Comparison of ENCODE assay signal across 11 mouse cellular contexts in genomic region chr14:60540111-60540510, GRCm38 (mm10).
"Had no signal": no experiment of that assay in that cellular context is flagged by ENCODE, and none has a peak within 500 bp of the region (broad histone marks: within the 10 kb centered on the region; RNA-seq: fewer than 3 reads in every experiment).

No protein-coding gene starts in this region.

- H3K36me3 ChIP-seq: kidney, embryonic 15.5 days; limb, embryonic 12.5 days; stomach, embryonic 15.5 days had no signal

- H3K27me3 ChIP-seq: kidney, embryonic 15.5 days; limb, embryonic 12.5 days; stomach, embryonic 15.5 days had no signal

- H3K4me2 ChIP-seq: kidney, embryonic 15.5 days; limb, embryonic 12.5 days; stomach, embryonic 15.5 days had no signal

- H3K4me3 ChIP-seq: kidney, embryonic 15.5 days; limb, embryonic 12.5 days; stomach, embryonic 15.5 days had no signal

- H3K27ac ChIP-seq: kidney, embryonic 15.5 days; limb, embryonic 12.5 days; liver, embryonic 14.5 days; stomach, embryonic 15.5 days had no signal

- DNase-seq: kidney, adult 2 months; kidney, postnatal 14 days; lung, adult 18-20 months; midbrain, embryonic 14.5 days; right cerebral cortex, postnatal 14 days; thymus, postnatal 4 days had no signal

- ATAC-seq: intestine, embryonic 16.5 days had no signal

- H3K9ac ChIP-seq: kidney, embryonic 15.5 days; limb, embryonic 12.5 days; liver, embryonic 14.5 days; stomach, embryonic 15.5 days had no signal

- H3K4me1 ChIP-seq: limb, embryonic 12.5 days had no signal

- H3K9me3 ChIP-seq: kidney, embryonic 15.5 days; limb, embryonic 12.5 days; stomach, embryonic 15.5 days had no signal
